Mouse (Mus musculus) adrenal gland, adult 2 months (tissue): ENCODE measurements around the gene Col1a1. TPM values are rescaled to one million over a fixed set of nuclear protein-coding genes. Genes with fewer than 3 reads are reported as not detected.

Experiments used
- DNase-seq: peaks from one replicate; pipeline ENCODE4 v3.0.0; 2021
- long read RNA-seq: library from polyadenylated mRNA; stranded (forward); transcript quantifications from one replicate; pipeline ENCODE4 v2.0.0, GENCODE M21; 2021
- polyA plus RNA-seq: library from polyadenylated mRNA; depleted of rRNA; stranded (reverse); fragments of >200 nt; gene quantifications from 2 replicates; pipeline ENCODE4 v1.2.3, GENCODE M21; 2012; rRNA removed
- total RNA-seq, 2 experiments: library from RNA; stranded (reverse); gene quantifications; 2 replicates each; pipeline ENCODE4 v1.2.3; 2021

Gene Col1a1
- total RNA-seq (10 to 100 TPM; 34.5 to 82.8 TPM), polyA plus RNA-seq (40.1 and 42.9 TPM in 2 replicates)
- long read RNA-seq, full-length matches to known transcripts = 70 of 89 reads
- long read RNA-seq, partial matches to known transcripts = 14 of 89 reads
- long read RNA-seq, other reads (novel, unspliced or antisense) = 5 of 89 reads

DNA sequence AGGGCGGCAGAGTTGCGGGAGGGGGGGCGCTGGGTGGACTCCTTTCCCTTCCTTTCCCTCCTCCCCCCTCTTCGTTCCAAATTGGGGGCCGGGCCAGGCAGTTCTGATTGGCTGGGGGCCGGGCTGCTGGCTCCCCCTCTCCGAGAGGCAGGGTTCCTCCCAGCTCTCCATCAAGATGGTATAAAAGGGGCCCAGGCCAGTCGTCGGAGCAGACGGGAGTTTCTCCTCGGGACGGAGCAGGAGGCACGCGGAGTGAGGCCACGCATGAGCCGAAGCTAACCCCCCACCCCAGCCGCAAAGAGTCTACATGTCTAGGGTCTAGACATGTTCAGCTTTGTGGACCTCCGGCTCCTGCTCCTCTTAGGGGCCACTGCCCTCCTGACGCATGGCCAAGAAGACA is at the start of gene Col1a1:
Col1a1 (plus strand) TSS at position 180 of the 400 bp plus-strand sequence.
- DNase-seq = peak; percentile 43

GRCm38 (mm10) chr11:94891155-94891554 is 44.9 kb upstream of the Col1a1 start:
- DNase-seq = no peak

- no peak for DNase-seq
Observed at GRCm38 (mm10) chr11:94896753-94897376, 39.2 kb upstream of the Col1a1 start.

- DNase-seq = no peak
Observed at GRCm38 (mm10) chr11:94901231-94901630, 34.8 kb upstream of the Col1a1 start.

GRCm38 (mm10) chr11:94904306-94904705 is 31.7 kb upstream of the Col1a1 start:
- no peak for DNase-seq

DNA sequence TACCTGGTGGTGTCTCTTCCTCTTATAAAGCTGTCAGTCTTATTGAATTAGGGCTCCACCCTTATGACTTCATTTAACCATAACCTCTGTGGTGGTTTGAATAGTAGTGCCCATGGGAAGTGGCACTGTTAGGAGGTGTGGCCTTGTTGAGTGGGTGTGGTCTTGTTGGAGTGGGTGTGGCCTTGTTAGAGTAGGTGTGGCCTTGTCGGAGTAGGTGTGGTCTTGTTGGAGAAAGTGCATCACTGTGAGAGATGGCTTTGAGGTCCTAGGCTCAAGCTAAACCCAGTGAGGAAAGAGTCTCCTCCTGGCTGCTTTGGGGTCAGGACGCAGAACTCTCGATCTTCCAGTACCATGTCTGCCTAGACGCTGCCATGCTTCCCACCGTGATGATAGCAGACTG is 25.1 kb upstream of the Col1a1 start:
- no peak for DNase-seq

GRCm38 (mm10) chr11:94912568-94912967 is 23.5 kb upstream of the Col1a1 start:
- no peak for DNase-seq

DNA sequence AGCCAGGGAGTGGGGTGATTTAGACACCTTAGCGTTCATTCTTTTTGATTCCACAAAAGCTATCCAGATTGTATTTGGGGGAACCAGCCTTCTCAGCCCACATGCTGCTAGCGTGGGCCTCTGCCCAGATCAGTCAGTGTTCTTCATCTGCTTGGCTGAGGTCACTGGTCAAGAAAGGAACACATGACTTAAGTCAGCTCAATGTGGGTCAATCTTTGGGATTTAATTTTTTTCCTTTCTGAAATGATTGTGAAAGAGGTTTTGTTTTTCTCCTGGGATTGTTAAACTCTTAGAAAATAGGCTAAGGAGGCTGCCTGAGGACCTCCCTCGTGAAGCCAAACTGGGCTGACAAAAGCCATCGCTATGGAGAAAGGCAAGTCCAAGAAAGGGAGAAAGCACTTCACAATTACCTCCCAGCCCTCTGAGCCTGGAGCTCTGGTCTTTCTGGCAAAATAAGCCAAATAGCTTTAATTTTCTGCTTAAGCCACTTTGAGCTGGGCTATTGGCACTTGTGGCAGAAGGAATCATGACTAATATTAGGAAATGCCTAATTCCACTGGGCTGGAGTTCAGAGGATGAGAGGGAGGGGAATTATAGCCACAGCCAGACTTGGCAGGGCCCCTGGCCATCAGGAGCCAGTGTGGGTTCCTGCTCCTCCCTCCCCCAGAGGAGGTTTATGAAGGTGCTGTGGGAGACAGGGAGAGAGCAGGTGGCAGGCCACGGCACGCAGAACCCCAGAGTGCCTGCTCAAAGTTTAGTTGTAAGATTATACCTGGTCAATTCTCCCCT is 22.5 kb upstream of the Col1a1 start:
- DNase-seq = peak; percentile 37

DNA sequence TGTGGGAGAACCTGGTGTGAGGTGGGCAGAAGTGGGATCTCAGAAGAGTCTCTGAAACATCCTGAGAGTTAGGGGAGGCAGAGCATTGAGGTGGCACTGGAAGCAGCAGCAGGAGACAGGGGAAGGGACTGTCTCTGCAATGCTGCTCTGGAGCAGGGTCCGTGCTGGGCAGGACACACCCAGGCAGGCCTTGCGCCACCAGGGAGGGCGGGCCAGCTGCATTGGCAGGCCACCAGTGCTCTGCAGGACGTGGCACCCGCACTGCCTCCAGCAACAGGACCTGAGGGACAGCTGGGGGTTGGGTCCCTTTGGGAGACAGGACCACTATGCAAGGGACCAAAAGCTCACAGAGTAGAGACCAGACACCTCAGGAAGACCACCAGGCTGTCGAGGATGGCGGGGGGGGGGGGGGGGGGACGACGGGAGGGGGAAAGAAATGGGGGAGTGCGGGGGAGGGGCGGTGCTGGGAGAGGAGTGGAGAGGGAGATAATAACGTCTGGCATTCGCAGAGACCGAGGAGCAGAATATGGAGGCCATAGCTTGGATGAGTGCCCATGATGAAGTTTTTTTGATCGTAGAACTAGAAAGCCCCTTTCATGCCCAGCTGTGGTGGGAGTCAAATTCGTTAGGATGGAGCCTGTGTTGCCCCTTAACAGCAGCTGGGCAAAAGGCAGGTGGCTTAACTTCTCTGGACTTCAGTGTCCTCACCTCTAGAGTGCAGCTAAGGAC is 20.2 kb upstream of the Col1a1 start:
- DNase-seq = peak; percentile 82

- peak; percentile 26 for DNase-seq
Observed at GRCm38 (mm10) chr11:94916477-94916876, 19.5 kb upstream of the Col1a1 start.

GRCm38 (mm10) chr11:94917717-94918116 is 18.3 kb upstream of the Col1a1 start:
- DNase-seq = no peak

- no peak for DNase-seq
Observed at GRCm38 (mm10) chr11:94920996-94921401, 15.0 kb upstream of the Col1a1 start.

- DNase-seq = no peak
Observed at GRCm38 (mm10) chr11:94924977-94925376, 11.0 kb upstream of the Col1a1 start.

- DNase-seq = no peak
Observed at GRCm38 (mm10) chr11:94926431-94926830, 9.6 kb upstream of the Col1a1 start.

- peak; percentile 61 for DNase-seq
Observed at GRCm38 (mm10) chr11:94927771-94928291, 8.2 kb upstream of the Col1a1 start.

GRCm38 (mm10) chr11:94928820-94929219 is 7.2 kb upstream of the Col1a1 start:
- DNase-seq = peak; percentile 76

GRCm38 (mm10) chr11:94929599-94929998 is 6.4 kb upstream of the Col1a1 start:
- no peak for DNase-seq

DNA sequence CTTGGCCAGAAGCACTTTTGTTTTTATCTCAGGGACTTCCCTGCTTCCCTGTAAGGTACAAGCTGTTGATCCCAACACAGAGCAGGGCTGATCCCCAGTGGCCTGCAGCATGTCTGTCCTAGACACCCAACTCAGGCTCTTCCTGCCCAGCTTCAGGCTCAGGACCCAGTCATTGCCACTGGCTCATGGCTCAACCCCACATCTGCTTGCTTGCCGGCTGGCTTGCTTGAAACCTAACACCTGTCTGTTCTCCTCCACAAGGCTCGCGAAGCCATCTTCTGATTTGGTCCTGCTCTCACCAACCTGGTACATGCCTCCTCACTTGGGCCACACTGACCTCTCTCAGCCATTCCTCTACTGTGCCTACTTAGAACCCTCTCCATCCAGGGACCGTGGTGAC is 5.9 kb upstream of the Col1a1 start:
- no peak for DNase-seq

- DNase-seq = no peak
Observed at GRCm38 (mm10) chr11:94933584-94933983, 2.4 kb upstream of the Col1a1 start.

GRCm38 (mm10) chr11:94934526-94934925 is 1.5 kb upstream of the Col1a1 start:
- DNase-seq = no peak

GRCm38 (mm10) chr11:94936851-94937295 is 849 bp downstream of the Col1a1 start:
- peak; percentile 87 for DNase-seq

DNA sequence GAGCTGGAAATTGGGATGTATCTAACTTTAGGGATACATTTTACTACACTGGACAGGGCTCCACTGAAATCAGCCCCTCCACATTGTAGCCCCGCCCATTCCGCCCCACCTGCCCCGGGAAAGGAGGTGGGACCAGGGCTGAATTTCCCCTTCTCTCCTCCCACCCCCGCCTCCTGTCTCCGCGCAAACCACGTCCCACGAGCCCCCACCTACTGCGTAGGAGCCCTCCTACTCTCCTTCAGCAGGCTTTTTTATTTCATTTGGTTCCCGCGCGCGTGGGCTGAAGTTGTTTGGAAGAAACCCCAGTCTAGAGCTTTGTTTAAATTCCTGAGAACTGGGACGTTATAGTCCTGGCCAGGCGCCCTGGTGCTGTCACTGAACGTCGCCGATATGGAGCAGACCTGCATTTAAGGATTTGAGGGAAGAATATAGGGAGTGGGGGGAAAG is 1.3 kb downstream of the Col1a1 start:
- no peak for DNase-seq
